Mouse (Mus musculus) thymus, adult 18-20 months (tissue): ENCODE measurements around the gene Olfr666.
"Not testable (repeated sequence)": the region's sequence is repeated elsewhere in the genome, so short reads cannot be mapped to it uniquely, and the experiment has no call there.

ENCODE experiments used
- DNase-seq, 2 experiments: peaks; one replicate each; pipeline ENCODE4 v3.0.0; 2022; ENCODE audit warnings: mixed read lengths in 2 of 2

Gene Olfr666

DNA sequence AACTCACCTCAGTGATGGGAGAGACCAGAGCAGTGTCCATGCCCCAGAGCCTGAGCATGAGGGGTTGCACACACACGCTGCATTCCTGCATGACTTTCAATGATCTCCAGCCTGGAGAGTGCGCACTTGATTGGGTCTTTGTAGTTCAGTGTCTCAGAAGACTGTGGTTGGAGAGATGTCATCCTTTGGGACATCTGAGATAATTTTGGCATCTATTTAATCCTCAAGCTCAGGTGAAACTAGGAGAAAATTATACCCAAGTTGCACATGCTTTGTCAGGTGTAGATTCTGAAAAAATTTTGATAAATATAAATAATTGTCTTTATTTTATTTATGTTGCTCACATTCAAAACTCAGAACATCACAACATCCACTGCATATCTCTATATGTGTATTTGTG, at the start of gene Olfr666:
TSS of gene Olfr666 (minus strand) at position 101 of the 400 bp plus-strand sequence.
- DNase-seq: no peak

DNA sequence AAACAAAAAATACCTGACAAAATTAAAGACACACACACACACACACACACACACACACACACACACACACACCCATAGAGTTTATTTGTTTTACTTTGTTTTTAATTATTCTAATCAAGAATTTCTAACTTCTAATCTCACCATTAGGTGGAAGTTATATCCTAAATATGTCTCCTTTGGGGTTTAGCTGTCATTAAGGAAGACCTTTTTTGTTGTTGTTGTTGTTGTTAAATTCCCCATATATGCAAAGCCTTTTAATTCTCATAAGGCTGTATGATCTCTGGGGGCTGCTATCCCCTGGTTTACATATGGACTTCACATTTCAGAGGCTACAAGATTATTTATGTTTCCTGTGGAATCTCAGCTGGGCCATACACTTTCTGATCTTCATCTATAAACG, 38.2 kb upstream of the Olfr666 start, which contains the start of gene Olfr669:
TSS of gene Olfr669 (plus strand) at position 301 of the 400 bp plus-strand sequence.
- DNase-seq: no peak

DNA sequence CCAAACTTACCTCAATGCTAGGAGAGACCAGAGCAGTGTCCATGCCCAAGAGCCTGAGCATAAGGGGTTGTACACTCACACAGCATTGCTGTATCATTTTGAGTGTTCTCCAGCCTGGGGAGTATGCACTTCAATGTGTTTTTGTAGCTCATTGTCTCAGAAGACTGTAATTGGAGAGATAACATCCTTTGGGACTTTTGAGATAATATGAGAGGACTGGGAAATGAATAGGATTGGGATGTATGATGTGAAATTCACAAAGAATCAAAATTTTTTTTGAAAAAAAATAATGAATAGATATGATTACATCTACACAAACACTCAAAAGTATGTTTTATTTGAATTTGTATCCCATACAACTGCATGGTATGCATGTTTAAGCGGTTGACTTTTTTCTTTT, 32.2 kb upstream of the Olfr666 start, which contains the start of gene Olfr668:
TSS of gene Olfr668 (minus strand) at position 101 of the 400 bp plus-strand sequence.
- no peak for DNase-seq

DNA sequence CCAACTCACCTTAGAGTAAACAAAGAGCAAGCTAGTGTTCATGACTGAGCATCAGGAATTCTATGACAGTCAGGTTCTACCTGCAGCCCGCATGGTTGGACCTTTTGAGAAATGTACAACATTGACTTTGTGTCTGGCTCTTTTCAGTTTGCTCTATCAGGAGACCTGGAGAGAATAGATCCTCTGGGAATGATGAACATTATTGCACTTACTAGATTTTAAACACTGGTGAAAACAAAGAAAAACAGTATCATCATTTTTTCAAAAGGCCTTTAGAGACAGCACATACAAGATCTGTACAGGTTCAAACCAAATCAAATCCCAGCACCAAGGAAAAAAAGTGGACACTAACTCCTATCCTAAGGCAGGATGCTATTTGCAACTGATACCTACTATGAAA, 25.6 kb upstream of the Olfr666 start, which contains the start of gene Olfr667:
TSS of gene Olfr667 (minus strand) at position 101 of the 400 bp plus-strand sequence.
- DNase-seq: no peak

DNA sequence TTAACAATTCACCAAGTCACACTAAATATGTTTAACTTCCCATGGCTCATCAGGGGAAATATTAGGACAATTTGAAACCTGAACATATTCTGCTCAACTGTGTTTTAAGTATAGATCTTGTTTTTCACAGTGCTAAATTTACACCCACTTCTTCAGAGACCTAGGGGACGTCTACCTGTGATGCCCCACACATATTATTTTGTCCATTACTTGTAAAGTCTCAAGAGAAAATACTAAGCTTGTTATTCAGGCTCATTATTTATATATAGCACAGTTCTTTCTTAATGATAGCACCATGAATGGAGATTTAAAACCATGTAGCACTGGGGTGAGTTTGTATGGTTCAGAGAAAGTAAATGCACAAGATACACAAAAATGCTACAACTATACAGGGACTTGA, 18.0 kb downstream of the Olfr666 start, which contains the start of gene Olfr665:
TSS of gene Olfr665 (plus strand) at position 301 of the 400 bp plus-strand sequence.
- DNase-seq: no peak

DNA sequence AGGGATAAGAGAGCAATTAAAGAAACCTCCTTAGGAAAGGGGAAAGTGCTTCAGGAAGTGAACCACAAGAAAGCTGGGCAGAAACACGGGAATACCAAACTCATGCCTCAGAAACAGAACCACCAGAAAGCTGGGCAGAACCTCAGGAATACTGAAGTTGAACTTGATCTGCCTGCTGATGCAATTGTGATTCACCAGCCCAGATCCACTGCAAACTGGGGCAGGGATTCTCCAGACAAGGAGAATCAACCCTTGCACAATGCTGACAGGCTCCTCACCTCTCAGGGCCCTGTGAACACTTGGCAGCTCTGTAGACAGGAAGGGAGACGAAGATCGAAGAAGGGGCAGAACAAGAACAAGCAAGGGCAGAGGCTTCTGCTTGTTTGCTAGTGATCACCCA, 34.4 kb downstream of the Olfr666 start:
- no peak for DNase-seq

DNA sequence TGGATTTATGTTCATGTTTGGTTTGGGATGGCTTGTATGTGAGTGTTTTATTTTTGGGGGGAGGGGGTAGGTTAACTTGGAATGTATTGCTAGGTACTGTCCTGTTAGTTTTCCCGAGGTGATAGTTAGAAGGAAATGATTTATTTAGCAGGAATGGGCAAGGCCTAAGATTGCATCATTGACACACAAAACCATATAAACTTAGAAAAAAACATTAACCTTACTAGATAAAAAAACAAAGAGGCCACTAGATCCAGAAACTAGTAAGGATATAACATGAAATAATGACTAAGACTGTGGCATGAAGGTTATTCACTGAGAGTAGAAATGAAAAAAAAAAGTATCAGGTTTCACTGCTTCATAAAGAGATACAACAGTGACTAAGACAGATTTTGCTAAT, 38.1 kb downstream of the Olfr666 start:
- DNase-seq: no peak

DNA sequence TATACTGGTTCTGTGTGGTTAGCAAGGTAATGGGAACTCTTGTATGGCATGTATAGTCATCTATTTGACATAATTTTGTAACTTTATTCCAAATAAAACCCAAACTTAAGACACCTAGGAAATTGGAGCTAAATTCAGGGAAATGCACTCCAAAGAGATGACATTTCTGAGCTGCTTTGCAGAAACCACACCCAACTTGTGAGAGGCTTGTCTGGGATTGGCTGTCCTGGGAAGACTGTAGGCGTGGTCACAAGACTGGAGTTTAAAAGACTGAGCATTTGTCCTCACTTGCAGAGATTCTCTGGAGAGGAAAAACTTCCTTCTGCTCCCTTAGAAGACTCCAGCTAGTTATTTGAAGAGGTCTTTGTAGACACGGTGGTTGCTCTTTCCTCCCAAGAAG, 39.0 kb downstream of the Olfr666 start, which contains the start of gene Usp17la:
TSS of gene Usp17la (plus strand) at position 301 of the 400 bp plus-strand sequence.
- not testable (repeated sequence) for DNase-seq

DNA sequence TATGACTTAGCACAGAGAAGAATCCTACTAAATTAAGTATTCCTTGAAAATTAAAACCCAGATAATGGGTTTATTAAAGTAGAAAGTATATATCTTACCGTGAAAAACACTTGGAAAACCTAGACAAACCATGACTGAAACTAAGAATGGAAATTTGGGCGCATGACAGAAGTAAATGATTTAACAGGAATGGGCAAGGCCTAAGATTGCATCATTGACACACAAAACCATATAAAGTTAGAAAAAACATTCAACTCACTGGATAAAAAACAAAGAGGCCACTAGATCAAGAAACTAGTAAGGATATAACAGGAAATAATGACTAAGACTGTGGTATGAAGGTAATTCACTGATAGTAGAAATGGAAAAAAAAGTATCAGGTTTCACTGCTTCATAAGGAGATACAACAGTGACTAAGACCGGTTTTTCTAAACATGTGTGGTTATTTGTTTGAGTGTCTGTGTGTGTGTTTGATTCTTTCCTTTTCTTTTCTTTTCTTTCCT, 40.5 kb downstream of the Olfr666 start:
- DNase-seq: no peak

DNA sequence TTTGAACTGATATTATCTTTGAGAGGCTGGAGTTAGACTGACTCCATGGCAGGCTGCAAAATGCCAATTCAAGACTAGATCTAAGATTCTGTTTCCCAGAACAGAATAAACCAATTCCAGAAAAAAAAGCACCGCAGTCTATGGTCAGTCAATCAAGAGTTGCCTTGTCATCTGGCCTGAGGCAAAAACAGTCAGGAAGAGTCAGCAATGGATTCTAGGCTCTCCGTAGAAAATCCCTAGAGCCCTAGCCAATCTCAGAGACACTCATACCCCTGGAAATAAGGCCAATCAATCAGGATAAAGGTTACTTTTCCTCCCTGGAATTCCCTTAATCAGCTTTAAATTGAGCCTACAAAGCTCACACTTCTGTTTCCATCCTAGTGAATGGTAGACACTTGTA, 44.2 kb downstream of the Olfr666 start:
- DNase-seq: not testable (repeated sequence)

DNA sequence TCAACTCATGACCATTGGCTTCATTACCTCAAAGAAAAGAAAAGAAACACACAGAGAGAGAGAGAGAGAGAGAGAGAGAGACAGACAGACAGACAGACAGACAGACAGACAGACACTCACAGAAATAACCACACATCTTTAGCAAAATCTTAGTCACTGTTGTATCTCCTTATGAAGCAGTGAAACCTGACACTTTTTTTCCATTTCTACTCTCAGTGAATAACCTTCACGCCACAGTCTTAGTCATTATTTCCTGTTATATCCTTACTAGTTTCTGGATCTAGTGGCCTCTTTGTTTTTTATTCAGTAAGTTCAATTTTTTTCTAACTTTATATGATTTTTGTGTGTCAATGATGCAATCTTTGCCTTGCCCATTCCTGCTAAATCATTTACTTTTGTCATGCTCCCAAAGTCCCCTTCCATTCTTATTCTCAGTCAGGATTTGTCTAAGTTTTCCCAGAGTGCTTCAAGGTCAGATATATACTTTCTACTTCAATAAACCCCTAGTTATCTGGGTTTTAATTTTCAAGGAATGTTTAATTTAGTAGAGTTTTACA, 51.9 kb downstream of the Olfr666 start:
- no peak for DNase-seq

DNA sequence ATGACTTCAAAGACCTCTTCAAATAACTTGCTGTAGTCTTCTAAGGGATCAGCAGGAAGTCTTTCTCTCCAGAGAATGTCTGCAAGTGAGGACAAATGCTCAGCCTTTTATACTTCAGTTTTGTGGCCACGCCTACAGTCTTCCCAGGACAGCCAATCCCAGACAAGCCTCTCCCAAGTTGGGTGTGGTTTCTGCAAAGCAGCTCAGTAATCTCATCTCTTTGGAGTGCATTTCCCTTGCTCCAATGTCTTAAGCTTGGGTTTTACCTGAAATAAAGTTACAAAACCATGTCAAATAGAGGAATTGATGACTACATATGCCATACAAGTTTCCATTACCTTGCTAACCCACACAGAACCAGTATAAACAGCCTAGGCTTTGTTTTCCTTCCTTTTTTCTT, 53.2 kb downstream of the Olfr666 start, which contains the start of gene Usp17lb:
TSS of gene Usp17lb (minus strand) at position 101 of the 400 bp plus-strand sequence.
- no peak for DNase-seq
